Mouse (Mus musculus) gastrocnemius, adult 2 months (tissue): Measurements from ENCODE around the gene Actl6a. TPM values are rescaled to one million over a fixed set of nuclear protein-coding genes. Genes with fewer than 3 reads are reported as not detected.
"Not testable (repeated sequence)": the region's sequence is repeated elsewhere in the genome, so short reads cannot be mapped to it uniquely, and the experiment has no call there.

Experiments
- DNase-seq: peaks from one replicate; pipeline ENCODE4 v3.0.0; 2022
- H3K27ac ChIP-seq: fragments of 200-600 bp; 2 replicates; pipeline ENCODE4 v1.8.1; 2022; ENCODE audit warnings: mild to moderate bottlenecking
- H3K4me3 ChIP-seq: fragments of 200-600 bp; 2 replicates; pipeline ENCODE4 v1.8.1; 2022; ENCODE audit warnings: mild to moderate bottlenecking, moderate library complexity
- CTCF ChIP-seq: fragments of 200-600 bp; IDR thresholded peaks from 2 replicates; pipeline ENCODE4 v1.8.1; 2022; ENCODE audit warnings: antibody characterized with exemption, mild to moderate bottlenecking, moderate library complexity
- intact Hi-C: fragments of 180-260 bp; cut with DNase I; formaldehyde crosslinking; loops from one replicate; pipeline ENCODE4 v1.15.1; 2025
- total RNA-seq, 2 experiments: library from RNA; stranded (reverse); gene quantifications; 2 replicates each; pipeline ENCODE4 v1.2.3; 2021

The Actl6a gene
- total RNA-seq, 2 experiments from 2014 or later = 13.1 to 16.0 TPM

DNA sequence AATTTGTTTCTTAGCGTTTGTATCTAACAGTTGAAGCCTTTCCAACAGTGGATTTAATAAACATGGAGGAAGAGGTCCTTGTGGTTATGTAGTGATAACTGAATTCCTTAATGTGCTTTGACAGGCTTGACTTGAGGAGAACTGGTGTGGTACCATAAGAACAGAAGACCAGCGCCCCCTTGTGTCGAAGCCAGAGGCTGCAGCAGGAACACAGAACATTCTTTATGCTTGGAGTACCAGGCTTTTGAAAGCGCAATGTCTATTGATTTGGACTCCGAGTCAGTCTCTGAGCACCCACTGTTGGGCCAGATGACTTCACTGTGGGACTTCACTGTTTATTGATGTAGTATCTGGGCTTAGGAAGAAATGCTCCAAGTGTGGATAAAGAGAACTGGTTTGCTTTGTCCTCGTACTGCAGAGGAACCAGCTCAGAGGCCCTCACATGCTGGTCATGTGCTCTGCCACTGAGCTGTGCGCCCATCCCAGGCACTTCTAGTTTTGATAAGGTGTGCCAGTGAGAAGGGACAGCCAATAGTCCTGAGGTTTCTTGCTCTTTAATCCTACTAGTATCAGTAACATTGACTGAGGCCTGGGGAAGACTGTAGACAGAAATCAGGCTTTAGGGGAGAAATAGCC, 7.8 kb upstream of the Actl6a start:
- intact Hi-C loops = loop anchor here (2.0 to 5.0 kb wide), 2 partner anchors 88 to 366 kb away; no protein-coding TSS in a partner anchor
- peak; percentile 97 for TF ChIP-seq CTCF

GRCm38 (mm10) chr3:32704021-32704420, 2.1 kb upstream of the Actl6a start:
- intact Hi-C loops, DNase-seq, H3K27ac ChIP-seq, H3K4me3 ChIP-seq: not testable (repeated sequence)
- 0 out of 2 replicates have a peak, but pooled peaks have one; percentile 25 for TF ChIP-seq CTCF

More for the DNA sequence above, 7.8 kb upstream of the Actl6a start:
- H3K27ac ChIP-seq = no peak overlapping the region
- DNase-seq = peak; percentile 88
- H3K4me3 ChIP-seq = no peak overlapping the region

DNA sequence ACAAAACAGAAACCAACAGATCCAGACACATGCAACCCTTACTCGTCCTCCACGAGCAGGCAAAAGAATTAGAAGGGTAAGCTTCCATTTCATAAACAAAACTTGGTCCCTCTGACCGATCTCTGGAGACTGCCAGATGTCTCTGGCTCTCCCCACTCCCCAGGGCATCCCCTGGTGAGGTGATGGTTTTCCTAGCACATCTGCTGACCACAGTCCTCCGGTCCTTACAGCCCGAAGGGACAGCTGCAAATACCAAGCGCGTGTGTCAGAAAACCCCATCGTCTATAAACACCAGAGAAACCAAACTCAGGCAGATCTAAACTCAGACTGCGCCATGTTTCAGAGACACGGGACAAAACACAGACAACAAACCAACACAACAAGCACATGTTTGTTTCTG, 1.5 kb upstream of the Actl6a start:
- H3K4me3 ChIP-seq, intact Hi-C loops: not testable (repeated sequence)
- peak; percentile 26 for DNase-seq

DNA sequence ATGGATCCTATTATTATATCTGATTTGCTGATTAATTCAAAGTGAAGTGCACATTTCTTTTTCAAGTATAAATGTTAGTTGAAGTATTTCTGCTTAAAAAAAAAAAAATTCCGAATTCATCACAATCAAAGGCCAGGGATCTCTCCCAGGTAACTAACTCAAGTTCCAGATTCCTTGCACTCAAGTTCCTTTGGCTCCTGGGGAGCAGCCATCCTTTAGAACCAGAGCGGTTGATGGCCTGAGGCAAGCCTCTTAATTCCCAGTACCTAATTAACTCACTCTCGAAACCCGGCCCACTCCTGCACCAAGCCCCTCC, 1.9 kb downstream of the Actl6a start:
- intact Hi-C loops = loop anchor here (2.0 kb wide), 2 partner anchors 29 to 179 kb away; partner anchors contain the start of genes Mfn1, Mrpl47 and Ndufb5
- no peak for DNase-seq
- TF ChIP-seq CTCF = no peak
- Histone ChIP-seq H3K27ac (peak overlapping the region; percentile 95), H3K4me3 (peak overlapping the region; percentile 91)

More for the DNA sequence above, 1.5 kb upstream of the Actl6a start:
- H3K27ac ChIP-seq = not testable (repeated sequence)

- intact Hi-C loops = loop anchor here (2.0 kb wide), 2 partner anchors 28 to 180 kb away; partner anchors contain the start of genes Mfn1, Mrpl47 and Ndufb5
- peak; percentile 99 for DNase-seq
Observed at GRCm38 (mm10) chr3:32708368-32709231, 2.5 kb downstream of the Actl6a start.

GRCm38 (mm10) chr3:32709388-32709787, 3.3 kb downstream of the Actl6a start:
- TF ChIP-seq CTCF = no peak
- Histone ChIP-seq H3K27ac (peak overlapping the region; percentile 95), H3K4me3 (peak overlapping the region; percentile 91)
- intact Hi-C loops = loop anchor here (2.0 kb wide), 2 partner anchors 27 to 181 kb away; partner anchors contain the start of genes Mfn1, Mrpl47 and Ndufb5
- DNase-seq = no peak

More at GRCm38 (mm10) chr3:32708368-32709231, 2.5 kb downstream of the Actl6a start:
- no peak for TF ChIP-seq CTCF
- Histone ChIP-seq H3K4me3 (peak overlapping the region; percentile 91), H3K27ac (peak overlapping the region; percentile 95)

- no peak overlapping the region for H3K4me3 ChIP-seq
- intact Hi-C loops = no loop called here
- TF ChIP-seq CTCF = no peak
- no peak overlapping the region for H3K27ac ChIP-seq
- DNase-seq = no peak
Observed at GRCm38 (mm10) chr3:32713711-32714110, 7.6 kb downstream of the Actl6a start.

GRCm38 (mm10) chr3:32717403-32717802, 11.3 kb downstream of the Actl6a start:
- DNase-seq, H3K27ac ChIP-seq, H3K4me3 ChIP-seq, intact Hi-C loops: not testable (repeated sequence)

GRCm38 (mm10) chr3:32718271-32718670, 12.2 kb downstream of the Actl6a start:
- Histone ChIP-seq H3K4me3 (no peak overlapping the region), H3K27ac (no peak overlapping the region)
- DNase-seq = no peak
- TF ChIP-seq CTCF = no peak
- intact Hi-C loops = no loop called here

DNA sequence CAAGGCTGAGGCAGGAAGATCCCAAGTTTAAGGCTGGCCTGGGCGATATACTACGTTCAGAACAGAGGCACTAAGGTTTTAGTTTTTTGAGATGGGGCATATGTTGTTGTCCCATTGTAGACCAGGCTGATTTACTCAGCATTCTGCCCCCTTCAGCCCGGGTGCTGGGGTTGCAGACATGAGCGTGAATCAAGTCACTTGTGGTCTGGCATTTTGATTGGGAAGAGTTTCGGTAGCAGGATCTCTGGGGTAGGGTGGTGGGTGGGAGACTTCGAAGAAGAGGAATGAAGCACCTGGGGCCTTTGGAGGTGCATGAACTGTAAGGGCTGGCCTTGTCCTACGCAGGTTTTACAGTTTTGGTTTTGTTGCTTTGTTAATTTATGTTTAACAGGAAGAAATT, 18.1 kb downstream of the Actl6a start:
- H3K4me3 ChIP-seq = no peak overlapping the region
- no peak for DNase-seq
- H3K27ac ChIP-seq = no peak overlapping the region
- intact Hi-C loops = no loop called here
- no peak for TF ChIP-seq CTCF

DNA sequence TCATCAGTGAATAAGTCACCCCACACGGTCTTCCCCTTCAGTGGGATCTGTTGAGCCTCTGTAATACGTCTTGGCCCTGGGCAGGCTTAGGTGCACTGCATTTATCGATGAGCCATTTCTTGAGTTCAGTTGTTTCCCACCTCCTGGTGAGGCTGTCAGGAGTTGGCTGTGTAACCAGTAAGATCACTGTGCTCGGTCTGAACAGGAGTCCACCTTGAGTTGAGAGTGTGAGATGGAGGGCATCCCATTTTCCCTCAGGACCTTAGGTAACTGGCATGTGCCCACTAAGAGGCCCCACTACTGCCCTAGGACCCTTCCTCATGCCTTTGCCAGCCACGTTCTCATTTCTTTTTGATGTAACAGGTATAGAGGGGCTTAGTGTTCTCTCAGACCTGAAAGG, 19.9 kb downstream of the Actl6a start:
- intact Hi-C loops = no loop called here
- no peak overlapping the region for H3K27ac ChIP-seq
- TF ChIP-seq CTCF = no peak
- no peak for DNase-seq
- no peak overlapping the region for H3K4me3 ChIP-seq

DNA sequence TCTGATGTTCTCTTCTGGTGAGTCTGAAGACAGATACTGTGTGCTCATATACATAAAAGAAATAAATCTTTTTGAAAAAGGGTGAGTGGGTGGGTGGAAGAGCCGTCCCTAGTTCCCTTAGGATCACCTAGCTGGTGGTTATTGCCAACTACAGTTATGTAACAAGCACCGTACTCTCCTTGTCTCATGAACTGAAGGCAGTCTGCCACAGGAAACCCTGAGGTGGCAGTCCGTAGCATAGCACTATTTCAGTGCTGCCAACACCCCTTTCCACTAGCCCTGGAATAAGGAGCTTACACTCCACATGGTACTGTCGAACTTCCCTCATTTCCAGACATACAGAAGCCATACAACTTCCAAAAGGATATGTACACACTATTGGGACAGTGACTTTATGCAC, 21.8 kb downstream of the Actl6a start:
- no peak for TF ChIP-seq CTCF
- no peak overlapping the region for H3K27ac ChIP-seq
- H3K4me3 ChIP-seq = no peak overlapping the region
- DNase-seq = no peak
- intact Hi-C loops = no loop called here
